Mouse (Mus musculus) adrenal gland, postnatal 14 days (tissue): Measurements from ENCODE around the gene Hexim1. TPM values are rescaled to one million over a fixed set of nuclear protein-coding genes. Genes with fewer than 3 reads are reported as not detected.

ENCODE experiments used
- DNase-seq: peaks from one replicate; pipeline ENCODE4 v3.0.0; 2021; ENCODE audit warnings: mixed read lengths
- total RNA-seq: library from RNA; stranded (reverse); gene quantifications from 2 replicates; pipeline ENCODE4 v1.2.3, GENCODE M21; 2021

Hexim1 gene
- total RNA-seq, 1 experiment from 2014 or later = 57.8 TPM

- no peak for DNase-seq
Observed at GRCm38 (mm10) chr11:103096979-103097894, 18.8 kb upstream of the Hexim1 start.

- no peak for DNase-seq
Observed at GRCm38 (mm10) chr11:103098531-103099190, 17.4 kb upstream of the Hexim1 start.

- DNase-seq = no peak
Observed at GRCm38 (mm10) chr11:103099352-103099940, 16.6 kb upstream of the Hexim1 start.

- DNase-seq = peak; percentile 15
Observed at GRCm38 (mm10) chr11:103100361-103100760, 15.7 kb upstream of the Hexim1 start.

- DNase-seq = peak; percentile 88
Observed at GRCm38 (mm10) chr11:103101481-103101865, 14.6 kb upstream of the Hexim1 start, which contains the start of the genes Plcd3 and Acbd4. Plcd3 (minus strand) TSS chr11:103101658. Acbd4 (plus strand) TSS chr11:103101682.

GRCm38 (mm10) chr11:103101866-103102501, 14.0 kb upstream of the Hexim1 start:
- DNase-seq = peak; percentile 76

- DNase-seq = peak; percentile 99
Observed at GRCm38 (mm10) chr11:103102725-103103349, 13.2 kb upstream of the Hexim1 start.

GRCm38 (mm10) chr11:103103621-103104020, 12.4 kb upstream of the Hexim1 start:
- DNase-seq = no peak

GRCm38 (mm10) chr11:103104469-103104868, 11.6 kb upstream of the Hexim1 start:
- DNase-seq = no peak

GRCm38 (mm10) chr11:103105180-103105725, 10.8 kb upstream of the Hexim1 start:
- DNase-seq = peak; percentile 39

- peak; percentile 55 for DNase-seq
Observed at GRCm38 (mm10) chr11:103105810-103106209, 10.2 kb upstream of the Hexim1 start.

- peak; percentile 31 for DNase-seq
Observed at GRCm38 (mm10) chr11:103106386-103106785, 9.6 kb upstream of the Hexim1 start.

GRCm38 (mm10) chr11:103111301-103111700, 4.7 kb upstream of the Hexim1 start:
- peak; percentile 21 for DNase-seq

GRCm38 (mm10) chr11:103111881-103112551, 4.0 kb upstream of the Hexim1 start:
- DNase-seq = peak; percentile 91

GRCm38 (mm10) chr11:103112552-103112912, 3.5 kb upstream of the Hexim1 start:
- DNase-seq = peak; percentile 57

GRCm38 (mm10) chr11:103113005-103113404, 3.0 kb upstream of the Hexim1 start:
- DNase-seq = peak; percentile 28

GRCm38 (mm10) chr11:103113771-103114170, 2.3 kb upstream of the Hexim1 start:
- DNase-seq = no peak

- peak; percentile 18 for DNase-seq
Observed at GRCm38 (mm10) chr11:103114270-103114943, 1.6 kb upstream of the Hexim1 start.

GRCm38 (mm10) chr11:103115163-103116007, 646 bp upstream of the Hexim1 start:
- DNase-seq = peak; percentile 85
